Mouse (Mus musculus): ENCODE measurements around the gene Ces2c.

DNA sequence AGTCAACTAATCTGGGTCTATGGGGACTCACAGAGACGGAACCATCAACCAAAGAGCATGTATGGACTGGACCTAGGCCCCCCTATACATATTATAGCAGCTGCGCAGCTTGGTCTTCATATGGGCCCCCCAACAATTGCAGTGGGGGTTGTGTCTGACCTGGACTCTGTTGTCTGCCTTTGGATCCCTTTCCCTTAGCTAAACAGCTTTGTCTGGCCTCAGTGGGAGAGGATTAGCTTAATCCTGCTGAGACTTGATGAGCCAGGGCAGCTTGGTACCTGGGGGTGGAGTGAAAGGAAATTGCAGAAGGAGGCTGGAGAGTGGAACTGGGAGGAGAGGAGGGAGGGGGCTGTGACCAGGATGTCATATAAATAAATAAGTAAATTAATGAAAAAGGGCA is 40.7 kb upstream of the Ces2c start:
- TF ChIP-seq GATA1 (IDR thresholded peaks at IDR 0.05; ENCODE audit: low read length) (no peak), TAL1 (IDR thresholded peaks at IDR 0.05; ENCODE audit: low read length) (no peak)
